Mouse (Mus musculus): ENCODE data around the gene Emg1. TPM values are rescaled to one million over a fixed set of nuclear protein-coding genes. Genes with fewer than 3 reads are reported as not detected.
A peak's percentile ranks its signal among the peaks of the same experiment; 100 is the strongest.

Gene Emg1
- polyA plus RNA-seq, 2 experiments = 103 to 147 TPM

DNA sequence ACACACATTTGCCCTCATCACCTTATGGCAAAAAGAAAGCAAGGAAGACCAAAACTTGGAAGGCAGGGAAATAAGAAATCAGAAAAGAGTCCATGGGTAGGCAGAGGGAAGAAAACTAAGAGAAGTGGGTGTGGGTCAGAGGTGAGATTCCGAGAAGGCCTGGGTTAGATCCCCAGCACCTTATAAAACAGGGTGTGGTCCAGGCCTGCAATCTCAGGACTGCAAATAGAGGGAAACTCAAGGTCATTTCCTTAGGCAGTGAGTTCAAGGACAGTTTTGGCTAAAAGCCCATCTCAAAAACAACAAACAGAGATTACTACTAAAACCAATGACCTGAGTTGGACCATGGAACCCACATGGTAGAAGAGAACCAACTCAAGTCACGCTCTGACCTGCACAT, 41.9 kb upstream of the Emg1 start:
- Histone ChIP-seq H3K27ac (no peak overlapping the region), H3K4me2 (ENCODE audit: low read depth) (no peak overlapping the region), H3K36me3 (replicated peaks; ENCODE audit: control insufficient read depth, insufficient read depth, low read depth) (no peaks in the 10 kb centered on the region), H3K4me3 (ENCODE audit: insufficient read depth in 1 of 2, low read depth in 2 of 2, low read length in 2 of 2) (no peak overlapping the region), H3K9ac (replicated peaks) (no peak overlapping the region), H3K9me3 (ENCODE audit: control insufficient read depth, low read length) (no peaks in the 10 kb centered on the region), H3K4me1 (replicated peaks; ENCODE audit: control insufficient read depth in 2 of 2, insufficient read depth in 2 of 2, low read length in 1 of 2) (peaks cover 0 to 3% of the 10 kb centered on the region in 2 experiments; a peak in 2 of 4 replicates), H3K27me3 (ENCODE audit: control insufficient read depth, insufficient read depth, low read length) (peaks cover 37% of the 10 kb centered on the region)
- no peak for TF ChIP-seq EP300 (IDR thresholded peaks at IDR 0.05; ENCODE audit: low read depth)
- no peak for TF ChIP-seq CTCF (IDR thresholded peaks at IDR 0.05; ENCODE audit: low read depth)
- ATAC-seq (ENCODE audit: insufficient read depth) = no peak
- no peak for DNase-seq (ENCODE audit: low read depth in 3 of 3, low spot score in 3 of 3)
- 66% methylated on average over 2 of the region's 2 CpGs for WGBS (ENCODE audit: insufficient replicate concordance)

GRCm38 (mm10) chr6:124750405-124750804, 38.4 kb upstream of the Emg1 start:
- Histone ChIP-seq H3K27ac (no peak overlapping the region), H3K4me2 (ENCODE audit: low read depth) (no peak overlapping the region), H3K9ac (replicated peaks) (no peak overlapping the region), H3K4me3 (ENCODE audit: insufficient read depth in 1 of 2, low read depth in 2 of 2, low read length in 2 of 2) (no peak overlapping the region), H3K36me3 (replicated peaks; ENCODE audit: control insufficient read depth, insufficient read depth, low read depth) (no peaks in the 10 kb centered on the region), H3K9me3 (ENCODE audit: control insufficient read depth, low read length) (no peaks in the 10 kb centered on the region), H3K27me3 (ENCODE audit: control insufficient read depth, insufficient read depth, low read length) (peaks cover 9% of the 10 kb centered on the region), H3K4me1 (replicated peaks; ENCODE audit: control insufficient read depth in 2 of 2, insufficient read depth in 2 of 2, low read length in 1 of 2) (peaks cover 0 to 8% of the 10 kb centered on the region in 2 experiments; a peak in 2 of 4 replicates)
- TF ChIP-seq CTCF (IDR thresholded peaks at IDR 0.05; ENCODE audit: low read depth) (no peak), EP300 (IDR thresholded peaks at IDR 0.05; ENCODE audit: low read depth) (no peak)
- no peak for DNase-seq (ENCODE audit: low read depth in 3 of 3, low spot score in 3 of 3)
- no peak for ATAC-seq (ENCODE audit: insufficient read depth)
- 59% methylated on average over 8 of the region's 8 CpGs for WGBS (ENCODE audit: insufficient replicate concordance)

- Histone ChIP-seq H3K36me3 (replicated peaks; ENCODE audit: control insufficient read depth, insufficient read depth, low read depth) (no peaks in the 10 kb centered on the region), H3K9ac (replicated peaks) (no peak overlapping the region), H3K27me3 (ENCODE audit: control insufficient read depth, insufficient read depth, low read length) (no peaks in the 10 kb centered on the region), H3K9me3 (ENCODE audit: control insufficient read depth, low read length) (no peaks in the 10 kb centered on the region), H3K27ac (no peak overlapping the region), H3K4me1 (replicated peaks; ENCODE audit: control insufficient read depth in 2 of 2, insufficient read depth in 2 of 2, low read length in 1 of 2) (peaks cover 0 to 5% of the 10 kb centered on the region in 2 experiments; a peak in 1 of 4 replicates), H3K4me3 (ENCODE audit: insufficient read depth in 1 of 2, low read depth in 2 of 2, low read length in 2 of 2) (peak overlapping the region in 1 of 2 experiments; percentile 36; a peak in 1 of 4 replicates), H3K4me2 (ENCODE audit: low read depth) (peak overlapping the region; percentile 97)
- no peak for TF ChIP-seq EP300 (IDR thresholded peaks at IDR 0.05; ENCODE audit: low read depth)
- TF ChIP-seq CTCF (IDR thresholded peaks at IDR 0.05; ENCODE audit: low read depth) = no peak
- WGBS (ENCODE audit: insufficient replicate concordance) = 78% methylated on average over 7 of the region's 7 CpGs
- ATAC-seq (ENCODE audit: insufficient read depth) (no peak), DNase-seq (ENCODE audit: low read depth in 3 of 3, low spot score in 3 of 3) (no peak)
Observed at GRCm38 (mm10) chr6:124746654-124747632, 35.0 kb upstream of the Emg1 start.

DNA sequence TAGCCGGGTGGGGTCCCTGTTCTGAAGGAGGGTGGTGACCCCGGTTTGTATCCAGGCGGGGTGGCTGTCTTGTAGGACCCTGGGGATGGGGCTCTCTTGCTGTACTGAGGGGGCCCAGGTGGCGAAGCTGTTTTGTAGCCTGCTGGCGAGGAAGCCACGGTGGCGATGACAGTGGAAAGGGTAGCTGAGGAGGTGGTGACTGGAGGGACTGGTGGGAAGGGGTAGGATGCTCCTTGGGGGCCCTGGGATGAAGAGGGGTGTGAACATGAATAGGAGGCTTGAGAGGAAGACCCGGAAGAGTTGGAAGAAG, 34.3 kb upstream of the Emg1 start:
- Histone ChIP-seq H3K9ac (replicated peaks) (peak overlapping the region; percentile 88), H3K9me3 (ENCODE audit: control insufficient read depth, low read length) (no peaks in the 10 kb centered on the region), H3K4me2 (ENCODE audit: low read depth) (peak overlapping the region; percentile 97), H3K4me3 (ENCODE audit: insufficient read depth in 1 of 2, low read depth in 2 of 2, low read length in 2 of 2) (peak overlapping the region; percentile 36 to 70), H3K27me3 (ENCODE audit: control insufficient read depth, insufficient read depth, low read length) (no peaks in the 10 kb centered on the region), H3K27ac (peak overlapping the region; percentile 58; the same call in 1 of the 2 replicates), H3K36me3 (replicated peaks; ENCODE audit: control insufficient read depth, insufficient read depth, low read depth) (no peaks in the 10 kb centered on the region), H3K4me1 (replicated peaks; ENCODE audit: control insufficient read depth in 2 of 2, insufficient read depth in 2 of 2, low read length in 1 of 2) (peaks cover 3 to 9% of the 10 kb centered on the region in 2 experiments; a peak in 3 of 4 replicates)
- DNase-seq (ENCODE audit: low read depth in 3 of 3, low spot score in 3 of 3) (no peak), ATAC-seq (ENCODE audit: insufficient read depth) (no peak)
- 26% methylated on average over 8 of the region's 8 CpGs for WGBS (ENCODE audit: insufficient replicate concordance)
- TF ChIP-seq CTCF (IDR thresholded peaks at IDR 0.05; ENCODE audit: low read depth) = no peak
- TF ChIP-seq EP300 (IDR thresholded peaks at IDR 0.05; ENCODE audit: low read depth) = no peak

Measured in liver, embryonic 14.5 days (tissue).